Mouse (Mus musculus): Measurements from ENCODE around the gene Apol9b. TPM values are rescaled to one million over a fixed set of nuclear protein-coding genes. Genes with fewer than 3 reads are reported as not detected.
A peak's percentile ranks its signal among the peaks of the same experiment; 100 is the strongest.
"Not testable (repeated sequence)": the region's sequence is repeated elsewhere in the genome, so short reads cannot be mapped to it uniquely, and the experiment has no call there.

Gene Apol9b
- polyA plus RNA-seq (2012), result not detected in 2 replicates

- not testable (repeated sequence) for TF ChIP-seq GATA1 (IDR thresholded peaks at IDR 0.05; ENCODE audit: low read length)
These were observed at the start of gene Apol9b for GRCm38 (mm10) chr15:77728739-77729138. Gene Apol9b (plus strand): TSS chr15:77729039.

- not testable (repeated sequence) for TF ChIP-seq GATA1 (IDR thresholded peaks at IDR 0.05; ENCODE audit: low read length)
These were observed 30.2 kb upstream of the Apol9b start, which contains the start of gene Apol7e for GRCm38 (mm10) chr15:77698656-77699055. Gene Apol7e (plus strand): TSS chr15:77698857.

- TF ChIP-seq GATA1 (IDR thresholded peaks at IDR 0.05; ENCODE audit: low read length), result no peak
These were observed 2.8 kb downstream of the Apol9b start for GRCm38 (mm10) chr15:77731605-77732004.

- TF ChIP-seq GATA1 (IDR thresholded peaks at IDR 0.05; ENCODE audit: low read length), result peak; percentile 17
These were observed 4.5 kb downstream of the Apol9b start for GRCm38 (mm10) chr15:77733380-77733779.

GRCm38 (mm10) chr15:77740511-77741297, 11.9 kb downstream of the Apol9b start:
- no peak for TF ChIP-seq GATA1 (IDR thresholded peaks at IDR 0.05; ENCODE audit: low read length)

- no peak for TF ChIP-seq GATA1 (IDR thresholded peaks at IDR 0.05; ENCODE audit: low read length)
These were observed 15.8 kb downstream of the Apol9b start for GRCm38 (mm10) chr15:77744632-77745031.

GRCm38 (mm10) chr15:77745081-77745480, 16.2 kb downstream of the Apol9b start:
- no peak for TF ChIP-seq GATA1 (IDR thresholded peaks at IDR 0.05; ENCODE audit: low read length)

GRCm38 (mm10) chr15:77746326-77746725, 17.5 kb downstream of the Apol9b start:
- TF ChIP-seq GATA1 (IDR thresholded peaks at IDR 0.05; ENCODE audit: low read length), result no peak

GRCm38 (mm10) chr15:77748414-77748813, 19.6 kb downstream of the Apol9b start:
- TF ChIP-seq GATA1 (IDR thresholded peaks at IDR 0.05; ENCODE audit: low read length), result no peak

- no peak for TF ChIP-seq GATA1 (IDR thresholded peaks at IDR 0.05; ENCODE audit: low read length)
These were observed 20.9 kb downstream of the Apol9b start for GRCm38 (mm10) chr15:77749717-77750116.

- no peak for TF ChIP-seq GATA1 (IDR thresholded peaks at IDR 0.05; ENCODE audit: low read length)
These were observed 21.6 kb downstream of the Apol9b start for GRCm38 (mm10) chr15:77750461-77750860.

GRCm38 (mm10) chr15:77752443-77752842, 23.6 kb downstream of the Apol9b start:
- no peak for TF ChIP-seq GATA1 (IDR thresholded peaks at IDR 0.05; ENCODE audit: low read length)

GRCm38 (mm10) chr15:77755132-77755531, 26.3 kb downstream of the Apol9b start:
- TF ChIP-seq GATA1 (IDR thresholded peaks at IDR 0.05; ENCODE audit: low read length), result no peak

- TF ChIP-seq GATA1 (IDR thresholded peaks at IDR 0.05; ENCODE audit: low read length), result no peak
These were observed 27.2 kb downstream of the Apol9b start for GRCm38 (mm10) chr15:77756081-77756480.

GRCm38 (mm10) chr15:77756848-77757247, 28.0 kb downstream of the Apol9b start, which contains the start of gene Apol8:
Gene Apol8 (minus strand): TSS chr15:77757003.
- no peak for TF ChIP-seq GATA1 (IDR thresholded peaks at IDR 0.05; ENCODE audit: low read length)

- TF ChIP-seq GATA1 (IDR thresholded peaks at IDR 0.05; ENCODE audit: low read length), result no peak
These were observed 28.9 kb downstream of the Apol9b start for GRCm38 (mm10) chr15:77757586-77758226.

GRCm38 (mm10) chr15:77760037-77760436, 31.2 kb downstream of the Apol9b start:
- no peak for TF ChIP-seq GATA1 (IDR thresholded peaks at IDR 0.05; ENCODE audit: low read length)
